Mouse (Mus musculus) lung, adult 2 months (tissue): ENCODE results near the gene Uvrag.

ENCODE experiments used
- CTCF ChIP-seq: fragments of 200-500 bp; IDR thresholded peaks from 2 replicates; pipeline ENCODE4 v1.5.1; 2011; ENCODE audit warnings: mild to moderate bottlenecking, low read length, control low read depth; ENCODE audit not compliant: insufficient read depth
- POLR2A ChIP-seq: fragments of 200-500 bp; IDR thresholded peaks from 2 replicates; pipeline ENCODE4 v1.6.1; 2011; ENCODE audit warnings: low read depth, mild to moderate bottlenecking, control low read depth, low read length, borderline replicate concordance; ENCODE audit errors: extremely low read depth

GRCm38 (mm10) chr7:98960274-98960673, 180.7 kb downstream of the Uvrag start:
- TF ChIP-seq CTCF (no peak), POLR2A (no peak)
